Mouse (Mus musculus): ENCODE results near the gene Slc6a2. TPM values are rescaled to one million over a fixed set of nuclear protein-coding genes. Genes with fewer than 3 reads are reported as not detected.

Slc6a2 gene
- total and polyA plus RNA-seq, 2 experiments, result not detected

GRCm38 (mm10) chr8:93030664-93031063 is 70.8 kb downstream of the Slc6a2 start:
- Histone ChIP-seq H3K4me1 (ENCODE audit: control insufficient read depth, insufficient read depth, low read length) (peaks cover 4% of the 10 kb centered on the region), H3K4me3 (ENCODE audit: insufficient read depth, low read depth, low read length) (no peak overlapping the region), H3K27me3 (ENCODE audit: control insufficient read depth, insufficient read depth, low read length) (no peaks in the 10 kb centered on the region), H3K36me3 (ENCODE audit: control insufficient read depth, insufficient read depth, low read length) (no peaks in the 10 kb centered on the region), H3K79me2 (ENCODE audit: control insufficient read depth, insufficient read depth, low read length) (no peaks in the 10 kb centered on the region), H3K27ac (replicated peaks; ENCODE audit: insufficient read depth, low read depth, low read length) (no peak overlapping the region), H3K9ac (ENCODE audit: low read depth, low read length) (no peak overlapping the region)
- TF ChIP-seq POLR2A (IDR thresholded peaks at IDR 0.05; ENCODE audit: extremely low read depth, insufficient read depth, low read length) (no peak), CTCF (IDR thresholded peaks at IDR 0.05; ENCODE audit: low read depth, low read length) (no peak)
- DNase-seq (ENCODE audit: extremely low read depth, low read depth, low spot score), result no peak
- WGBS, result 71% methylated on average over 2 of the region's 2 CpGs

GRCm38 (mm10) chr8:93038831-93039230 is 79.0 kb downstream of the Slc6a2 start:
- Histone ChIP-seq H3K36me3 (ENCODE audit: control insufficient read depth, insufficient read depth, low read length) (no peaks in the 10 kb centered on the region), H3K27ac (replicated peaks; ENCODE audit: insufficient read depth, low read depth, low read length) (no peak overlapping the region), H3K4me3 (ENCODE audit: insufficient read depth, low read depth, low read length) (no peak overlapping the region), H3K79me2 (ENCODE audit: control insufficient read depth, insufficient read depth, low read length) (no peaks in the 10 kb centered on the region), H3K4me1 (ENCODE audit: control insufficient read depth, insufficient read depth, low read length) (peaks cover 15% of the 10 kb centered on the region), H3K27me3 (ENCODE audit: control insufficient read depth, insufficient read depth, low read length) (no peaks in the 10 kb centered on the region), H3K9ac (ENCODE audit: low read depth, low read length) (no peak overlapping the region)
- TF ChIP-seq CTCF (IDR thresholded peaks at IDR 0.05; ENCODE audit: low read depth, low read length) (no peak), POLR2A (IDR thresholded peaks at IDR 0.05; ENCODE audit: extremely low read depth, insufficient read depth, low read length) (no peak)
- WGBS, result 68% methylated on average over 2 of the region's 2 CpGs
- no peak for DNase-seq (ENCODE audit: extremely low read depth, low read depth, low spot score)

GRCm38 (mm10) chr8:93040256-93040655 is 80.4 kb downstream of the Slc6a2 start:
- no peaks in the 10 kb centered on the region for H3K27me3 ChIP-seq (ENCODE audit: control insufficient read depth, insufficient read depth, low read length)
- no peak overlapping the region for H3K4me3 ChIP-seq (ENCODE audit: insufficient read depth, low read depth, low read length)
- H3K4me1 ChIP-seq (ENCODE audit: control insufficient read depth, insufficient read depth, low read length), result peaks cover 15% of the 10 kb centered on the region
- 81% methylated on average over 2 of the region's 2 CpGs for WGBS
- H3K79me2 ChIP-seq (ENCODE audit: control insufficient read depth, insufficient read depth, low read length), result no peaks in the 10 kb centered on the region
- no peak overlapping the region for H3K27ac ChIP-seq (replicated peaks; ENCODE audit: insufficient read depth, low read depth, low read length)
- no peaks in the 10 kb centered on the region for H3K36me3 ChIP-seq (ENCODE audit: control insufficient read depth, insufficient read depth, low read length)
- no peak for DNase-seq (ENCODE audit: extremely low read depth, low read depth, low spot score)
- no peak for TF ChIP-seq CTCF (IDR thresholded peaks at IDR 0.05; ENCODE audit: low read depth, low read length)
- no peak for TF ChIP-seq POLR2A (IDR thresholded peaks at IDR 0.05; ENCODE audit: extremely low read depth, insufficient read depth, low read length)
- no peak overlapping the region for H3K9ac ChIP-seq (ENCODE audit: low read depth, low read length)

GRCm38 (mm10) chr8:93040776-93041567 is 81.1 kb downstream of the Slc6a2 start:
- Histone ChIP-seq H3K4me3 (ENCODE audit: insufficient read depth, low read depth, low read length) (no peak overlapping the region), H3K27ac (replicated peaks; ENCODE audit: insufficient read depth, low read depth, low read length) (no peak overlapping the region), H3K4me1 (ENCODE audit: control insufficient read depth, insufficient read depth, low read length) (peaks cover 12% of the 10 kb centered on the region; the same call in 1 of the 2 replicates), H3K27me3 (ENCODE audit: control insufficient read depth, insufficient read depth, low read length) (no peaks in the 10 kb centered on the region), H3K79me2 (ENCODE audit: control insufficient read depth, insufficient read depth, low read length) (no peaks in the 10 kb centered on the region), H3K9ac (ENCODE audit: low read depth, low read length) (no peak overlapping the region), H3K36me3 (ENCODE audit: control insufficient read depth, insufficient read depth, low read length) (no peaks in the 10 kb centered on the region)
- 71% methylated on average over 4 of the region's 4 CpGs for WGBS
- TF ChIP-seq CTCF (IDR thresholded peaks at IDR 0.05; ENCODE audit: low read depth, low read length) (no peak), POLR2A (IDR thresholded peaks at IDR 0.05; ENCODE audit: extremely low read depth, insufficient read depth, low read length) (no peak)
- peak; percentile 32 for DNase-seq (ENCODE audit: extremely low read depth, low read depth, low spot score)

GRCm38 (mm10) chr8:93043083-93043482 is 83.2 kb downstream of the Slc6a2 start:
- Histone ChIP-seq H3K27ac (replicated peaks; ENCODE audit: insufficient read depth, low read depth, low read length) (no peak overlapping the region; the same call in 1 of the 2 replicates), H3K36me3 (ENCODE audit: control insufficient read depth, insufficient read depth, low read length) (no peaks in the 10 kb centered on the region), H3K4me3 (ENCODE audit: insufficient read depth, low read depth, low read length) (no peak overlapping the region), H3K79me2 (ENCODE audit: control insufficient read depth, insufficient read depth, low read length) (no peaks in the 10 kb centered on the region), H3K4me1 (ENCODE audit: control insufficient read depth, insufficient read depth, low read length) (peaks cover 10% of the 10 kb centered on the region; the same call in 1 of the 2 replicates), H3K27me3 (ENCODE audit: control insufficient read depth, insufficient read depth, low read length) (no peaks in the 10 kb centered on the region), H3K9ac (ENCODE audit: low read depth, low read length) (no peak overlapping the region)
- 7% methylated on average over 1 of the region's 1 CpGs for WGBS
- TF ChIP-seq POLR2A (IDR thresholded peaks at IDR 0.05; ENCODE audit: extremely low read depth, insufficient read depth, low read length) (no peak), CTCF (IDR thresholded peaks at IDR 0.05; ENCODE audit: low read depth, low read length) (no peak)
- DNase-seq (ENCODE audit: extremely low read depth, low read depth, low spot score), result peak; percentile 83

- Histone ChIP-seq H3K4me3 (ENCODE audit: insufficient read depth, low read depth, low read length) (no peak within 1 kb of the TSS), H3K27me3 (ENCODE audit: control insufficient read depth, insufficient read depth, low read length) (no peaks in the 10 kb centered on the region), H3K27ac (replicated peaks; ENCODE audit: insufficient read depth, low read depth, low read length) (no peak within 1 kb of the TSS), H3K9ac (ENCODE audit: low read depth, low read length) (no peak within 1 kb of the TSS), H3K79me2 (ENCODE audit: control insufficient read depth, insufficient read depth, low read length) (no peaks in the 10 kb centered on the region), H3K4me1 (ENCODE audit: control insufficient read depth, insufficient read depth, low read length) (no peaks in the 10 kb centered on the region; the same call in 1 of the 2 replicates), H3K36me3 (ENCODE audit: control insufficient read depth, insufficient read depth, low read length) (no peaks in the 10 kb centered on the region)
- WGBS, result 88% methylated on average over 3 of the region's 3 CpGs
- TF ChIP-seq CTCF (IDR thresholded peaks at IDR 0.05; ENCODE audit: low read depth, low read length), result no peak
- no peak for TF ChIP-seq POLR2A (IDR thresholded peaks at IDR 0.05; ENCODE audit: extremely low read depth, insufficient read depth, low read length)
- DNase-seq (ENCODE audit: extremely low read depth, low read depth, low spot score), result no peak
These were observed 88.2 kb downstream of the Slc6a2 start, which contains the start of gene Ces1a for GRCm38 (mm10) chr8:93048092-93048491. Gene Ces1a, minus strand, starts transcription at chr8:93048192.

All from liver, adult 2 months (tissue).